Mouse (Mus musculus): ENCODE data around the gene Mlph.

Mlph gene

GRCm38 (mm10) chr1:90914948-90915569 is at the start of gene Mlph:
TSS of gene Mlph (plus strand) at chr1:90915085.
- DNase-seq (ENCODE audit: low read depth, low spot score): no peak

GRCm38 (mm10) chr1:90866734-90867133 is 48.2 kb upstream of the Mlph start:
- DNase-seq (ENCODE audit: low read depth, low spot score): no peak

- no peak for DNase-seq (ENCODE audit: low read depth, low spot score)
Observed at GRCm38 (mm10) chr1:90870581-90870980, 44.3 kb upstream of the Mlph start.

GRCm38 (mm10) chr1:90875371-90875770 is 39.5 kb upstream of the Mlph start:
- no peak for DNase-seq (ENCODE audit: low read depth, low spot score)

GRCm38 (mm10) chr1:90875961-90876360 is 38.9 kb upstream of the Mlph start:
- DNase-seq (ENCODE audit: low read depth, low spot score): no peak

GRCm38 (mm10) chr1:90876486-90877270 is 38.2 kb upstream of the Mlph start:
- no peak for DNase-seq (ENCODE audit: low read depth, low spot score)

- DNase-seq (ENCODE audit: low read depth, low spot score): peak; percentile 60
Observed at GRCm38 (mm10) chr1:90885771-90886460, 29.0 kb upstream of the Mlph start.

GRCm38 (mm10) chr1:90894521-90894920 is 20.4 kb upstream of the Mlph start:
- DNase-seq (ENCODE audit: low read depth, low spot score): no peak

GRCm38 (mm10) chr1:90895004-90895403 is 19.9 kb upstream of the Mlph start:
- no peak for DNase-seq (ENCODE audit: low read depth, low spot score)

- DNase-seq (ENCODE audit: low read depth, low spot score): no peak
Observed at GRCm38 (mm10) chr1:90896281-90896680, 18.6 kb upstream of the Mlph start.

GRCm38 (mm10) chr1:90896741-90897361 is 18.0 kb upstream of the Mlph start:
- DNase-seq (ENCODE audit: low read depth, low spot score): peak; percentile 50

GRCm38 (mm10) chr1:90898012-90898411 is 16.9 kb upstream of the Mlph start:
- DNase-seq (ENCODE audit: low read depth, low spot score): no peak

- no peak for DNase-seq (ENCODE audit: low read depth, low spot score)
Observed at GRCm38 (mm10) chr1:90899816-90900215, 15.1 kb upstream of the Mlph start.

- no peak for DNase-seq (ENCODE audit: low read depth, low spot score)
Observed at GRCm38 (mm10) chr1:90900406-90900805, 14.5 kb upstream of the Mlph start.

GRCm38 (mm10) chr1:90901246-90901645 is 13.6 kb upstream of the Mlph start:
- DNase-seq (ENCODE audit: low read depth, low spot score): no peak

GRCm38 (mm10) chr1:90901681-90902208 is 13.1 kb upstream of the Mlph start:
- DNase-seq (ENCODE audit: low read depth, low spot score): no peak

- no peak for DNase-seq (ENCODE audit: low read depth, low spot score)
Observed at GRCm38 (mm10) chr1:90902751-90903150, 12.1 kb upstream of the Mlph start.

- DNase-seq (ENCODE audit: low read depth, low spot score): no peak
Observed at GRCm38 (mm10) chr1:90903211-90903945, 11.5 kb upstream of the Mlph start.

GRCm38 (mm10) chr1:90903971-90904458 is 10.9 kb upstream of the Mlph start:
- DNase-seq (ENCODE audit: low read depth, low spot score): no peak

GRCm38 (mm10) chr1:90904729-90905404 is 10.0 kb upstream of the Mlph start:
- DNase-seq (ENCODE audit: low read depth, low spot score): no peak

Measured in mesoderm, embryonic 11.5 days (tissue).